Mouse (Mus musculus): ENCODE measurements around the gene Preb.

Preb gene

DNA sequence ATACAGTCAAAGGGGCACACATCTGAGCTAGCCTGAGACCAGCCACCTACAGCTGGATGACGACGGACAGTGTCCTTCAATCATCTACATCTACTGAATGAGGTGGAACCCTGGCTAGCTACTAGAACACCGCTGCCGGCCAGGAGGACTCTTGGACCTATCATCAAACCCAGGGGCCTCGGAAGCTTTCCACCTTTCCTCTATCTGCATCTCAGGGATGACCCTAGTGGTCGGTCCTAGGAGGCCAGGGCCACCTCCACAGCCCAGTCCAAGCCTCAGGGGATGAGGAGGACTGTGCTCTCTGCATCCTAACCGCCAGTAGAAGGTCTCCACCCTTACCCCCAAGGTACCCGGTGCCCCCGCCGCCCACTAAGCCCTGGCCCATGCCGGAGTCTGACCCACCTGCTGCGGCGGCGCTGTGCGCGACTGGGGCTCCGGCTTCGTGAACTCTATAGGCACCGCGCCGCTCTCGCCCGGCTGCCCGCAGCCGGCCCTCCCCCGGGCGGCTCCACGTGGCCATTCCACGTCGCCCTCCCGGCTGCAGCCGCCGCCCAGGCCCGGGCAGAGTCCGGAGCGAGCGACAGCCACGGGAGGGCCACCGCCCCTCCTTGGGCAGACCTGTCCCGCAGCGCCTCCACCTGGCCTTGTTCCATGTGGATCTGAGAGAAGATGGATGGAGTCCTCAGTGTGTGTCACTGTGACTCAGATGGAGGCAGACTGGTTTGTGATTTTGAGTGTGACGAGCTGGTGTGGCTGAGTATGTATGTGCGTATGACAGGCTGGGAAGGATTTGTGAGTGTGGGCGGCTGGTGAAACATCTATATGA, 15.0 kb downstream of the Preb start, which contains the start of gene Cgref1:
TSS of gene Cgref1 (minus strand) at position 636 of the 826 bp plus-strand sequence.
- ChIA-PET POLR2A (interaction anchor here (0.5 to 2.8 kb wide), 21 partner anchors 8 to 191 kb away, joined by 3 to 14 read pairs (median 3); partner anchors contain the start of genes Preb (in 3 of the 4), Khk (in 2 of the 4), Agbl5 (in 1 of the 4) and Emilin1 (in 1 of the 4)), CTCF (interaction anchor here (0.6 to 2.3 kb wide), 24 partner anchors 9 to 1395 kb away, joined by 3 to 15 read pairs (median 4); partner anchors contain the start of genes Khk (in 2 of the 4), Mapre3 (in 1 of the 4) and Preb (in 1 of the 4))

DNA sequence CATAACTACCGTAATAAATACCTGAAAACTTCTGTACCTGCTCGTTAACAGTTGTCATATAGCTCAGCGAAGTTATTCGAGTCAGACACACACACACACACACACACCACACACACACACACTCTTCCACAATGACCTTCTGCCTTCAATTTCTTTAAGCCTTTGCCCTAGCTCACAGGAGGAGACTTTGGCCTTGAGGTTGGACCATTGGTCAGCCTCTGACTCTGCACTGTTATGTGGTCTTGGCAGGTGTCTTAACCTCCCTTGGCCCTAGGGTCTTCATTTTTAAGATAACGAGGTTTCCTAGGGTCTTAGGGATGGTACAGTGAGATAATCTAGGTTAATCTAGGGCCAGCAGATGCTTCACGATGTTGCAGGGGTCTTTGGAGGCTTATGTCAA, 15.8 kb downstream of the Preb start:
- ChIA-PET POLR2A (interaction anchor here (0.5 to 2.8 kb wide), 22 partner anchors 9 to 191 kb away, joined by 3 to 14 read pairs (median 4); partner anchors contain the start of genes Preb (in 2 of the 4), Agbl5 (in 1 of the 4), Emilin1 (in 1 of the 4) and Khk (in 1 of the 4)), CTCF (interaction anchor here (0.5 to 2.3 kb wide), 17 partner anchors 10 to 588 kb away, joined by 3 to 15 read pairs (median 4); partner anchors contain the start of genes Khk (in 1 of the 4), Mapre3 (in 1 of the 4) and Preb (in 1 of the 4))

GRCm38 (mm10) chr5:30943004-30943403, 17.2 kb downstream of the Preb start:
- CTCF ChIA-PET = interaction anchor here (0.6 to 2.5 kb wide), 8 partner anchors 13 to 641 kb away, joined by 3 to 12 read pairs (median 3); no protein-coding TSS in a partner anchor
- POLR2A ChIA-PET = interaction anchor here in 2 of 4 experiments (1.0 to 2.6 kb wide), 7 partner anchors 13 to 27 kb away, joined by 3 to 9 read pairs (median 4); partner anchors contain the start of genes Khk (in 1 of the 2) and Preb (in 1 of the 2)

GRCm38 (mm10) chr5:30934725-30935461, 25.3 kb downstream of the Preb start:
- ChIA-PET CTCF (interaction anchor here in 3 of 4 experiments (1.1 to 2.1 kb wide), 4 partner anchors 10 to 139 kb away, joined by 3 to 9 read pairs (median 4); partner anchors contain the start of genes Cgref1 (in 1 of the 3) and Khk (in 1 of the 3)), POLR2A (interaction anchor here in 2 of 4 experiments (1.2 to 1.5 kb wide), 6 partner anchors 10 to 66 kb away, joined by 3 to 8 read pairs (median 4); partner anchors contain the start of gene Cgref1 (in 1 of the 2))

GRCm38 (mm10) chr5:30933705-30934104, 26.5 kb downstream of the Preb start:
- CTCF ChIA-PET = interaction anchor here in 3 of 4 experiments (0.6 to 2.1 kb wide), 8 partner anchors 11 to 192 kb away, joined by 3 to 9 read pairs (median 3); partner anchors contain the start of gene Cgref1 (in 1 of the 3)
- POLR2A ChIA-PET = interaction anchor here in 2 of 4 experiments (0.6 to 1.5 kb wide), 11 partner anchors 11 to 183 kb away, joined by 3 to 8 read pairs (median 3); partner anchors contain the start of genes Cgref1 (in 1 of the 2), Khk (in 1 of the 2) and Trim54 (in 1 of the 2)

DNA sequence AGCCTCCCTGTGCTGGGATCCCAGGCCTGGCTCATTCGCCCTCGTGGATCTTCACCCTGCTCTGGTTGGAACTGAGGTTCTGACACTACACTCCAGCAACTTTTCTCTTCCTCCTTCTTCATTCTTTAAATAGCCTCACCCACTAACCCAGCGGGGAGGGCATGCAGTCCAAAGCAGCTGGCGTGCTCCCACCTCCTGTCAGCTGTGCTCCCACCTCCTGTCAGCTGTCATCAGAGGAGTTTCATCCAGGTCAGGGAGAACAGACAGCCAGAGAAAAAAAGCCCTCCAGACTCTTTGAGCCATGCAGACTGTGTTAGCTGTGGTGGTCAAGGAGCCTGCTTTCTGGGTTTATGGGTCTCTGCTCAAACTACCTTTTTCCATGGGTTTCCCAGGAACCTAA, 28.8 kb downstream of the Preb start:
- POLR2A ChIA-PET = interaction anchor here in 3 of 4 experiments (0.7 to 2.7 kb wide), 4 partner anchors 12 to 50 kb away, joined by 3 to 11 read pairs (median 8); partner anchors contain the start of gene Agbl5 (in 1 of the 3)
- CTCF ChIA-PET = interaction anchor here in 2 of 4 experiments (1.0 to 3.0 kb wide), 3 partner anchors 10 to 67 kb away, joined by 5 to 46 read pairs (median 5); partner anchors contain the start of gene Khk (in 1 of the 2)

- ChIA-PET POLR2A (interaction anchor here in 3 of 4 experiments (0.7 to 2.7 kb wide), 6 partner anchors 10 to 49 kb away, joined by 3 to 11 read pairs (median 8); partner anchors contain the start of genes Agbl5 (in 1 of the 3) and Khk (in 1 of the 3)), CTCF (interaction anchor here in 2 of 4 experiments (1.0 to 3.0 kb wide), 4 partner anchors 9 to 67 kb away, joined by 5 to 46 read pairs (median 5); partner anchors contain the start of gene Khk (in 1 of the 2))
These were observed 29.3 kb downstream of the Preb start for GRCm38 (mm10) chr5:30930846-30931245.

GRCm38 (mm10) chr5:30930121-30930520, 30.0 kb downstream of the Preb start:
- ChIA-PET POLR2A (interaction anchor here (0.5 to 2.7 kb wide), 30 partner anchors 9 to 124 kb away, joined by 3 to 11 read pairs (median 4); partner anchors contain the start of genes Khk (in 3 of the 4), Agbl5 (in 1 of the 4), Cgref1 (in 1 of the 4) and Ost4 (in 1 of the 4)), CTCF (interaction anchor here (0.5 to 3.0 kb wide), 58 partner anchors 8 to 1493 kb away, joined by 3 to 46 read pairs (median 4); partner anchors contain the start of genes Khk (in 4 of the 4), Cgref1 (in 2 of the 4), Atraid (in 1 of the 4) and Cad (in 1 of the 4))

DNA sequence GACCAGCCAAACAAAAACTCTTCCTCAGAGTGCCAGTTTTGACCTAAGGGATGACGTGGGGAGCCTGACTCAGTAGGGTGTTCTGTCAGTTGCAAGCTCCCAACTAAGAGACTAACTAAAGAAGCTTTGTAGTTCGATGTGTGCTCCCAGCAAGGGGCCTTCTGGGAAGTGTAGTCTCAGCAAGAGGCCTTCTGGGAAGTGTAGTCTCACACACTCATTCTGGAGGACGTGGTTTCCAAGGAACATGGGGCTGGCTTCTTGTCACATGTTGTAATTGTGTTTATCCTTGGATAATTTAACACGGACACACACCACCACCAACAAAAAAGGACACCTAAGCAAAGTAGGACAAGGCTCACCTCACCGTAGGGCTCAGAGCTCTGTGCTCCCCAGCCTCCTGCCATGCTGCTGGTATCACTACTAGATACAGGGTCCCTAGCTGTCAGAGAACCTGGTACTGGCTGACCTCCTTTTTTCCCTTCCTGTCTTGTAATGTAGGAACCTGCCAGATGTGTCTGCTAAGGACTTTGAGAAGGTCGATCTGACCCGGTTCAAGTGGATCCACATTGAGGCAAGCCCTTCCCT, 32.1 kb downstream of the Preb start:
- POLR2A ChIA-PET = interaction anchor here in 3 of 4 experiments (0.6 to 2.5 kb wide), 24 partner anchors 10 to 265 kb away, joined by 3 to 12 read pairs (median 4); partner anchors contain the start of genes Ost4 (in 2 of the 3), Agbl5 (in 1 of the 3), Atraid (in 1 of the 3) and Eif2b4 (in 1 of the 3)
- CTCF ChIA-PET = interaction anchor here in 3 of 4 experiments (0.6 to 1.5 kb wide), 6 partner anchors 11 to 218 kb away, joined by 3 to 8 read pairs (median 4); no protein-coding TSS in a partner anchor

DNA sequence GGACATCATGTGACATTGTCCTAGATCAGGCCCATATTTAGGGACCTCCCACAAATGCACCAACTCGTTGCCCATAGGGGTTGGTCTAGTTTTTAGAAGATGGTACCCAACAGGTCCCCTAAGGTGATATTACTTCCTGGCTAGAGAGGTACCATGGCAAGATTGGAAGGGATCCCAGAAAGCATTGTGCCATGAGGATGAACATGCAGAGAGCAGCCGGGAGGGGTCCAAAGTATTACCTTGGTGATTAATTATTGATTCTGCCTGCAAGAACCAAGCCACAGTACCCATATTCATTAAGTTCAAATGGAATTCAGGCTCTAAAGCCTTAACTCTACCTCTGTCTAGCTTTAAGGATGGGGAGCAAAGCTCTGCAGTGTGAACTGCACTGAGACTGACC, 34.1 kb downstream of the Preb start:
- POLR2A ChIA-PET = interaction anchor here in 3 of 4 experiments (0.6 to 2.5 kb wide), 4 partner anchors 17 to 122 kb away, joined by 3 to 8 read pairs (median 3); partner anchors contain the start of genes Preb (in 1 of the 3) and Slc5a6 (in 1 of the 3)
- CTCF ChIA-PET = no interaction called here

DNA sequence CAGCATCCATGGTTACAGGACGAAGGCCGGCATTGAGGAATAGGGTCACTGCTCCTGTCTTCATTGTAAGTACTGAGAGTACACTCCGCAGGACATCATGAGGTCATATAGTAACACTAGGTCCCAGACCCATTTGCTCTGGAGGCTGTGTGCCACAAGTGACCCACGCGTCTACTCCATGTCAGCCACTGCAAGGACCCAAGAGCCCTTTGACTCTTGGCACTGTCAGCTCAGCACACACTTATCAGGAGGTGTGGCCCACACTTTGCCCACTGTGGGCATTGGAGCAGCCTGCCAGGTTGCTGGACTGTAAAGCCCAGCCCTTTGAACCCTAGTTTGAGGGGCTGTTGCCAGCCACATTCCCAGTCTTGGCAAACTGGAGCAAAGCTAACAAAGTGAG, 34.9 kb downstream of the Preb start:
- CTCF ChIA-PET = no interaction called here
- POLR2A ChIA-PET = interaction anchor here in 1 of 4 experiments (0.6 to 30.7 kb wide), 2 partner anchors 27 to 160 kb away, joined by 4 to 838 read pairs; partner anchors contain the start of genes Agbl5 and Ost4

DNA sequence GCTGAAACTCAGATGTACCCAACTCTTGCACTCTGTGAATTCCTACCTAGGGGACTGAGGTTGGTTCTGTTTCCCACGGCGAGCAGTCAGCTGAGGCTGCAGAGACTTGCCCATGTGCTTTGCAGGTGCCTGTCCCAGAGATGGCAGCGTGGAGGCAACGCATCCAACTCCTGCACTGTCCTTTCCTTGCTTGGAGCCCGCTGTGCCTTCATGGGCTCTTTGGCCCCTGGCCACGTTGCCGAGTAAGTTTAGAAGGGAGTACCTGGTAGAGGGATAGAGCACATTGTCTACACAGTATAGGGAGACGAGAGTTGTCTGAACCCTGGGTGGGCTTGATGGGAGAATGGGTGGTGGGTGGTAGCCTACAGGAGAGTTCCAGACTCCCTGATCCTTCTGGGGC, 35.5 kb downstream of the Preb start:
- POLR2A ChIA-PET = interaction anchor here in 2 of 4 experiments (0.6 to 30.7 kb wide), 5 partner anchors 17 to 160 kb away, joined by 3 to 838 read pairs (median 5); partner anchors contain the start of genes Agbl5 (in 2 of the 2) and Ost4 (in 2 of the 2)

DNA sequence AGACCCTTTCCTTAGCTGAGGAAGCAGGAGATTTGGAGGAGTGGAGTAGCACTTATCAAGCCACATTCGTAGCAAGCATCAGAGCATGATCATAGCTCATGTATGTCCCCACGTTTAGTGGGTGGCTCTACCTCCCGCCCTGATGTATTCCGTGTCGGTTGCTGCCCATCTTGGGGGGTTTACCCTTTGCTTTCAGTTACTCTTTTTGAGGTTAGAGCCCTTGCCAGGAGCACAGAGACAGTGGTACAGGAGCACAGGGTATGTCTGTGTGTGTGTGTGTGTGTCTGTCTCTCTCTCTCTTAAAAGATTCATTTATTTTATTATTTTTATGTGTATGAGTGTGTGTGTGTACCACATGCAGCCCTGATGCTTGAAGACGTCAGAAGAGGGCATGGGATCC, 37.0 kb downstream of the Preb start:
- ChIA-PET POLR2A (interaction anchor here in 2 of 4 experiments (1.7 to 30.7 kb wide), 7 partner anchors 10 to 242 kb away, joined by 3 to 838 read pairs (median 8); partner anchors contain the start of genes Agbl5 (in 2 of the 2), Emilin1 (in 1 of the 2), Ost4 (in 1 of the 2) and Preb (in 1 of the 2)), CTCF (no interaction called here)

More for the DNA sequence above, 35.5 kb downstream of the Preb start:
- CTCF ChIA-PET = no interaction called here

- POLR2A ChIA-PET = interaction anchor here (0.9 to 30.7 kb wide), 24 partner anchors 10 to 279 kb away, joined by 3 to 838 read pairs (median 6); partner anchors contain the start of genes Ost4 (in 3 of the 4), Agbl5 (in 2 of the 4), Atraid (in 1 of the 4) and Emilin1 (in 1 of the 4)
- CTCF ChIA-PET = interaction anchor here (0.9 to 3.7 kb wide), 7 partner anchors 7 to 404 kb away, joined by 3 to 46 read pairs (median 3); no protein-coding TSS in a partner anchor
These were observed 37.5 kb downstream of the Preb start for GRCm38 (mm10) chr5:30922581-30923041.

DNA sequence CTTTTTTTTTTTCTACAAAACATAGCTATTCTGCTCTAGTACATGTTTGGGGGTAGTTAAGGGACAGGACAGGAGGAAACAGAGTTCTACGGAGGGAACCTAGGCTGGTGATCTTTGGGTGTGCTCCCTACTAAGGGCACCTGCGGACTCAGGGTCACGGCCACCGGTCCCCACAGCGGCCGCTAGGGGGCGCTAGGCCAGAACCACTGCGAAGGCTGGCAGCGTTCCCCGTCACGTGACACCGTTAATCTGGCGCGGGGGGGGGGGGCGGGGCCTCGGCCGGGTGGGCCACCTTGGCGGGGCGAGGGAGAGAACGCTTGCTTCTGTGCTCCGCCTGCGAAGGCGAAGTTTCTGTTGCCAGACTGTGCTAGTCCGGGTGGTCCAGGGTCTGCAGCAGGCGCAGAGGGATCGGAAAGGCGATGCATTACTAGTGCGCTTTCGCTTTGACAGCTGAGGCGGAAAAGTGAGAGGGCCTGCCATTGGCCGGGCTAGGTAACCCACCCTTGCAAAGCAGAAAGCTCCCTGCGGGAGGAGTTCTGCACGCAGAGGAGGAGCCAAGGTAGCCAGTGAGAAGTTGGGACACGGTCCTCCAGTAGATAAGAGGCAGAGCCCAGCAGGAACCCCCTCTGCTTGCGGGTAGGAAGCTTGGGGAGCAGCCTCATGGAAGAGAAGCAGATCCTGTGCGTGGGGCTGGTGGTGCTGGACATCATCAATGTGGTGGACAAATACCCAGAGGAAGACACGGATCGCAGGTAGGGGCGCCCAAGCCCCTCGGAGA, 38.7 kb downstream of the Preb start, which contains the start of gene Khk:
TSS of gene Khk (plus strand) at position 176 of the 778 bp plus-strand sequence.
- ChIA-PET POLR2A (interaction anchor here in 3 of 4 experiments (0.6 to 30.7 kb wide), 47 partner anchors 8 to 1580 kb away, joined by 3 to 838 read pairs (median 5); partner anchors contain the start of genes Agbl5 (in 3 of the 3), Ost4 (in 3 of the 3), Atraid (in 2 of the 3) and Preb (in 2 of the 3)), CTCF (interaction anchor here (0.5 to 3.7 kb wide), 35 partner anchors 8 to 760 kb away, joined by 3 to 46 read pairs (median 3); partner anchors contain the start of genes Agbl5 (in 1 of the 4), Atraid (in 1 of the 4), Cgref1 (in 1 of the 4) and Emilin1 (in 1 of the 4))

All from embryonic stem cell, embryonic (primary cell).